Mouse (Mus musculus) spleen, adult 12 weeks (tissue): Measurements from ENCODE around the gene Vstm2l.

Experiments
- DNase-seq: peaks from one replicate; pipeline ENCODE4 v3.0.0; 2022; ENCODE audit warnings: low spot score

Vstm2l gene

DNA sequence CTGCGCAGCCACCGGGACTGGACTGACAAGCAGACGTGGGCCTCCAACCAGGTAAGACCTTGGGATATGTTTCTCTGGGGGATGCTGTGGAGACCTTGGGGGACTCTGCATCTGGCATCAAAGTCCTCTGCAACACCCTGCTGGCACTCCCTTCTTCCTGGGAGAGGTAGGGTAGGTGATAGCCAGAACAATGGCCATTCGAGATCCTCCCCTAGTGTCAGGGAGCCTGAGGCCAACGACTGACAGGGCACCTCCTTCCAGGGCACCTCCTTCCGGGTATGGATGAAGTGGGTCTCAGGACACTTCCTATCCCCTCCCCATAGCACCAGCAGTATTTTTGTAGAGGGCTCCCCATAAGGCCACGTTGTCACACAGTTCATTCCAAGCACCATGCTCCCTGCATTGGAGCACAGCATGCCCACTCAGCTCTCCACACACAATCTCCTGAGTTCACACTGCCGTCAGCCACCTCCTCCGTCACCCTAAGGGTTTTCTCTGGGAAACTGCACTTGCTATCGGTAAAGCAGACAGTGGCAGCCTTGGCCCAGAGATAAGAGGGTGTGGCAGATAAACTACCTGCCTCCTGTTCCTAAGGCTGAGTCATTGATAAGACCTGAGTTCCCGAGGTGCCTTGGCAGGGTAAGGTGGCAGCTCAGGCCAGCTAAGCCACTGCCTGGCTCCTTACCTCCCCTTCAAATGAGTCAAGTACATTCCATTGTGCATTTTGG lies 21.2 kb downstream of the Vstm2l start:
- no peak for DNase-seq

DNA sequence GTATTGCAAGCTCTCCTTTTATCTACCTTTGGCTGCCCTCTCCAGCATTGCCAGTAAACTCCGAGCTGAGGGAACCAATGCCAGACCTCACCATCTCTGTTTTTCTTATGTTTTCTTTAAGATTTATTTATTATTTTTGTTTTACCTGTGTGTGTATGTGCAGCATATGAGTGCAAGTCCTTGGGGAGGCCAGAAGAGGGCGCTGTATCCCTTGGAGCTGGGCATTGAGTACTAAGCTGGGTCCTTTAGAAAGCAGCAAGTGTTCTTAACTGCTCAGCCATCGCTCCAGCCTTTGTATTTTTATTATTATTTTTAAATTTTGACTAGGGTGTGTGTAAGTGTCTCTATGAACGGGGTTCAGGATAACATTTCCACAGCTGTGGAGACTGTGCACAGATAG lies 22.2 kb downstream of the Vstm2l start:
- no peak for DNase-seq

DNA sequence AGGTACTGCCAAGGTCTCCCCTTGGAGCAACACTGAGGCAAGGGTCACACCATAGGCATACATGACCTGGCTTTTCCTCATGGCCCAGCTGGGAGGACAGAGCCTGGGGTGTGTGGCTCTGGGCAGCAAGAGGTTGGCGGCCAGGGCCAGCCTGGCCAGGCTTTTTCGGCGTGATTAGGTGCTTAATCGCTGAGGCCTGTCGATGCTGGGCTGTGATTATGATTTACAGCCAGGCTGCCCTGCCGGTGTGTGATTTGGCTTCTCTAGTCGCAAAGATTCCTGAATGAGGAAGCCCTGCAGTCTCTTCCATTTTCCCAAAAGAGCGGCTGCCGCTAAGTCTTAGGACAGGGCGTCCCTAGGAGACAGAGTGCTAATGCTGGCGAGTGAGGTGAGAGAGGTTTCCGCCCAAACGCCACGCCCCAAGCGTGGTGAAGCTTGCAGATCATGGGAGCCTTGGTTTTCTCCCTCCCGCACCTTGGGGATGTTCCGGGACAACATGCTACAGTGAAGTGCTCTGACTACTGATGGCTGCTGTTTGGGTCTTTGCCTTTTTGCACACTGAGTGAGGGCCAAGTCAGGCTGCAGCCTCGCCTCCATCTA lies 26.2 kb downstream of the Vstm2l start:
- no peak for DNase-seq

DNA sequence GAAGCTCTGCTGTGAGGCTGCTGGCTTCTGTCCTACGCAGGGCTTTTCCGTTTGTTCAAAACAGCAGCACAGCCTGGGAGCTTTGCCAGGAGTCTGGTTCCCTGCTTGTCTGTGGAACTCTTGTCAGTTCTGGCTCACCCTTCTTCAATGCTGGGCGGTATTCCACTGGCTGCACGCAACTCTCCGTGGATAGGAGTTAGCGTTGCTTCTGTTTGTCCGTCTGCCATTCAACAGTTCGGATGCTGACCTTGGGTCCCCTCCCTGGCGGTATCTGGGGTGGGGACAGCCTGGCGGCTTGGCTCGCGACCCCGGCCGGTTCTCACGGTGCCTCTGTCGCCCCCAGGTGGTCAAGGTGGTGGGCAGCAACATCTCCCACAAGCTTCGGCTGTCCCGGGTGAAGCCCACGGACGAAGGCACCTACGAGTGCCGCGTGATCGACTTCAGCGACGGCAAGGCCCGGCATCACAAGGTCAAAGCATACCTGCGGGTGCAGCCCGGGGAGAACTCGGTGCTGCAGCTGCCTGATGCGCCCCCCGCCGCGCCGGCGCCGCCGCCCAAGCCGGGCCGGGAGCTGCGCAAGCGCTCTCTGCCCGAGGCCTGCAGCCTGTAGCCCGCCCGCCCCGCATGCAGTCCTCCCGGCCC lies 29.2 kb downstream of the Vstm2l start:
- DNase-seq: no peak

DNA sequence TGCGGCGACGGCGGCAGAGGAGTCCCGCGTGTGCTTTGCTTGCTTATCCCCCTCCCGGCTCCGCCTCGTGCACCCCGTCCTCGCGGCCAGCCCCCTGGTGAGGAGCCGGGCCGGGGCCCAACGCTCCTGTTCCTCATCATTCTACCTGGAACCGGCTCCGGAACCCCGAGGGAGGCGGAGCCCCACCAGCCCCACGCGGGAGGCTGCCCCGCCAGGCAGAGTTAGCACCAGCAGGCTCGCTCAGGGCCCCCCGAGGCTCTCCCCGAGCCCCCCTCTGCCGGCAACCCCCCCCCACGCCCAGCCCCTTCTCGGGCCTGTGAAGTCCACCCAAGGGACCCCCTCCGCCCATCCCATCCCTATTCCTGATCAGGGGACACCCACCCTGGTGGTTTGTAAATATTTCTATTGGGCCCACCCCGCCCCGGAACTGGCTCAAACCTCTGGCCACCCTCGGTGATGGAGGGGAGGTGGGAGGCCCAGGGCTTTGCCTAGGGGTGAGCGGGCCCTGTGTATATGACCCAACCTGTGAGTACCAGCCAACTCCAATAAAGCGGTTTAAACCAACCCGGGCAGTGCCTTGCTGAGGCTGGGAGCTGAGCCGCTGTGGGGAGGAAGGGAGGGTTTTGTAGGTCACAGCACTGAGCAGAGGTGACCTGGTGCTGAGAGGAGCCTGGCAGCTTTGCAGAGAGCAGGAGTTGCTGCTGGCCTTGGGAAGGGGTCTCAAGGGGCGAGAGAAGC lies 29.9 kb downstream of the Vstm2l start:
- DNase-seq: no peak

DNA sequence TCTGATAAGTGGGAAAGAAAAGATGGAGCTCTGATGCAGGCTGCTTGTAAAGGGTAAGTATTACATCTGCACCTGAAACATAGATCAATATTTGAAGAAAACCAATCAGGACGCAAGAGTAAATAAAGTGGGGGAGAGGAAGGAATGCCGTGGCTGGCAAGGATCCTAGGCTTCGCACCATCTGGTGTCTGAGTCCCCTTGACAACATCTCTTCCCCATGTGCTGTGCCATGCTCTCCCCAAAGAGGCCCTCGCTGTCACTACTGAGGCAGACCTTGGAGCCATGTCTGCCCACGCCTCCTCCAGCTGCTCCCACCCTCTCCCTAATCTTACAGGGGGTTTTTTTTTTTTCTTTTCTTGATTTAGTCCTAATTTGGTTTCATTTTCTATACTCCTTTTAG lies 39.5 kb downstream of the Vstm2l start:
- no peak for DNase-seq

- DNase-seq: no peak
These were observed 43.3 kb downstream of the Vstm2l start for GRCm38 (mm10) chr2:157957707-157958108.

DNA sequence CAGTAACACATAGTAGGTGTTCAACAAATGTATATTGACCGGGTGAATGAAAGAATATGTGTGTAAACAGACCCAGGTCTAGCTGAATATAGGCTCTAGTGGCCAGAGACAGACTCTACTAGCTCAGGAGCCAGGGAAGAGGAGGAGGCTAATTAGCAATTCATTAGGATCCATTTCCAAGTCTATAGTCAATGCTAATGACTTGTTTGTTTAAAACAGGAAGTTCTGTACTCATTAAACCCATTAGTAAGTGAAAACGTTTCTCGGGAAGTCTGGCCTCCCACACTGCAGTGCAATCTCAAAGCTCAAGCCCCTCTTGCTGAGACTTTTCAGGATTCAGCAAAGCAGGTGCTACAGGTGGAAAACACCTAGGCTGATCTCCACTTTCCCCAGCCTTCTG lies 53.4 kb downstream of the Vstm2l start:
- DNase-seq: no peak

DNA sequence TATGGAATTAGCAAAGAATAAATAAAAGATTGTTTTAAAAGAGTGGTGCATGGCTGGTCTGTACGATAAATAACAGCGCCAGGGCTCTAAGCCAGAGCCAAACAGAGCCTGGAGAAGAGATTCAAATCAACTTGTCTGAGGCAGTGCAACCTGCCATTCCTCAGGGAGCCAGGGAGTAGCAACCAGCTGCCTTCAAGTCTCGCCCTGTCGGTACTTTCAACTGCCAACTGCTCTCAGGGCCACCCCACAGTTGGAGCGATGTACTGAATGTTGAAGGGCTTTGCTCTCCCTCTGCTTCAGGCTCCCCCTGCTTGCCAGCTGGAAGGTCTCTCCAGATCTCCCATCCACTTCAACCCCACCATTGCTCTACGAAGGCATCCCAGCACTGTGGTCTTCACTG lies 55.7 kb downstream of the Vstm2l start:
- no peak for DNase-seq

DNA sequence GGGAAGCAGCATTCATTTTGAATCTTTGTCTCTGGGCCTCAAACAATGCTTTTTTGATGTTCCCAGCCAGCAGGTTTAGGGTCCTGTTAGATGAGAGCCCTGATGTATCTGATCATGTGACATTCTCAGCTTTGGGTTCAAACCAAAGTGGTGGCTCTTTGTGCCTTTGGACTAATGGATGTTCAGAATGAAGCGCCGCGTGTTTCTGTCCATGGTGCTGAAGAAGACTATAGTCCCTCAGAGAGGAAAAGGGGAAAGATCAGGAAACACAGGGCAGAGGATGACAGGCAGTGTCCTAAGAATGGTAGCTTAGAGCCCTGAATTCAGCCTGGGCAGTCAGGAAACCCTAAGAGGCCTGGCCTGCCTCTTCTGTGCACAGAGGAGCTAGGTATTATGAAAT lies 56.2 kb downstream of the Vstm2l start:
- DNase-seq: no peak

GRCm38 (mm10) chr2:157974604-157975501 lies 60.4 kb downstream of the Vstm2l start:
- DNase-seq: no peak

DNA sequence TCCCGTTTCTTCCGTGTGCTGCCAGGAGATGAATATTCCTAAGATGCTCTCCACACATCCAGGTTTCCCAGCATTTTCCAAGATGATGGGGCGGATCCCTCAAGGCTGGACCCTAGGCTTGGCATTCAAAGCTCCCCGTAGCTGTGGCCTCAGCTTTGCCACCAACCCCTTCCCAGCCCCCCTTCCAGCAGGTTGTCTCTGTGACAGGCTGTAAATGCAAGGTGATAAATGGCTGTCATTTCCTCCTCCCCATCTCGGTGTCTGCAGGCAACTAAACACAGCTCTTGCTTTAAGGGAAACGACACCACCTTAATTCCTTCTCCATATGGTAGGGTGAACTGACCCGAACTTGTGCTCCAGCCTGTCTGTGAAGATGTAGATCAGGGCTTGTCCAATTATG lies 61.1 kb downstream of the Vstm2l start:
- no peak for DNase-seq

DNA sequence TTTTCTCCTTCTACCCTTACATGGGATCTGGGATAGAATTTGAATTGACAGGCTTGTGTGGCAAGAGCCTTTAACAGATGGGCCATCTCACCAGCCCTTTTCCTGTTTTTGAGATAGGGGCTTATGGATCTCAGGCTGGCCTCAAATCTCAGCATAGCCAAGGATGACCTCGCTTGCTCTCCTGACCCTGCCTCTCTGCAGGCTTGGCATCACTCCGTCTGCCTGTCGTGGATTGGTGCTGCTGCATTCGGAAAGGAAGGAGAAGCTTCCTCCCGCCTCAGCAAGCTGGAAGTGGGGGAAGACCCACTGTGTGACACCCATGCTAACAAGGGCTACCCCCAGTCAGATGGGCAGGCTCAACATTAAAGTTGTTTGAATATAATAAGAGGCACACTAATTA lies 64.8 kb downstream of the Vstm2l start:
- DNase-seq: no peak

DNA sequence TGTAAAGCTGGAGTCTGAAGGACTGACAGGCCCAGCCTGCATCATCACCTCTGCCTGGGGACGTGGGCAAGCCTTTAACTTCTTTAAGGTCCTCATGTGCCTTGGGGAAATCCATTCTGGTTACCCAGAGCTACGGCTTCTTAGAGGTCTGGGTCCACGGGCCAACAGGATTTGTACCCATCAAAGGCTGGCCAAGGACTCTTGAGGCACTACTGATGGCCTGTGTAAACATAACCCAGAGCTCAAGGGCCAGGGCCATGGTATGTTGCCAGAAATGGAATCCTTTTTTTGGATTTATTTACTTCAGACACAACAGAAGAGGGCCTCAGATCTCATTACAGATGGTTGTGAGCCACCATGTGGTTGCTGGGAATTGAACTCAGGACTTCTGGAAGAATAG lies 68.3 kb downstream of the Vstm2l start:
- no peak for DNase-seq

- DNase-seq: no peak
These were observed 68.8 kb downstream of the Vstm2l start for GRCm38 (mm10) chr2:157983276-157983675.

GRCm38 (mm10) chr2:157985611-157986010 lies 71.2 kb downstream of the Vstm2l start:
- no peak for DNase-seq

DNA sequence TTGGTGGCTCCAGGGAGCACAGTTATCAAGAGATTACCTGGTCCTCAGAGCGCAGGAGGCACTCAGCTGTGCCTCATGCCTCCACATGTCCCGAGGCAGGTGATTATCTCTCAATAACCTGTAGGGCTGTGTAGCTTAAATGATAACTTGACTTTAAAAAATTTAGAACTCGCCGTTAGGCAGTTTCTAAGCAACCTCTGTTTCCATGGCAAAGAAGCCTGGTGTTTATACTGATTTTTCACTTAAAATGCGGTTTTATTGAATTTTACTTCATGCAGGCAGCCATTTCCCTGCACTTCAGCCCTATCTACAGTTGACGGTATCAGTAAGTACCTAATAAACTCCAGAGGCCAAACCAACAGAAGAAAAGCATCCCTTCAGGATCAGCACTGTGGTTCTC lies 71.8 kb downstream of the Vstm2l start:
- DNase-seq: no peak

GRCm38 (mm10) chr2:157988416-157989190 lies 74.2 kb downstream of the Vstm2l start:
- no peak for DNase-seq

DNA sequence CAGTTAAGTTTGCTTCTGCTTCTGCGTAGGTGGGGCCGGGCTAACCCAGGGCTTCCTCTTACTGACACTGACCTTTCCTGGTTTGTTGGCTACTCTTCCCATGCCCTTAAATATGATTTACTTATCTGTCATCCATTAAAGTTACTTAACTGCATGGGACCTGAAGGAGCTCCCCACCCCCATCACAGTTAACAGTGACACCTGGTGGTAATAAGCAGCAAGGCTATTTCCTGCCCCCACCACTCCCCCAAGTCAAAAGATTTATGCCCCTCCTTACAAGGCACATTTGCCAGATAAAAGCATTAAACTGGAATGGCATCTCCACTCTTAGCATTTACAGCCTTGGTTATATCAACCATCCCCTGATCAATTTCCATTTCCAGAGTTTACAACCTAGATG lies 75.5 kb downstream of the Vstm2l start:
- DNase-seq: no peak

- no peak for DNase-seq
These were observed 76.6 kb downstream of the Vstm2l start for GRCm38 (mm10) chr2:157991026-157991425.

GRCm38 (mm10) chr2:157992501-157992900 lies 78.0 kb downstream of the Vstm2l start:
- DNase-seq: no peak
